Mouse (Mus musculus) hindbrain, embryonic 15.5 days (tissue): ENCODE measurements at regions not wholly inside any gene's neighbourhood (a gene's known extent, or its start where the extent isn't known, plus 50 kb on each side); places are given as distances from the start of the nearest gene placed in this dataset.

ENCODE experiments used
- ATAC-seq: fragments of 200-750 bp; cut with Nextera tagmentation; 2 replicates; pipeline ENCODE4 v1.8.0; 2017; ENCODE audit warnings: low read depth, moderate number of reproducible peaks, moderate TSS enrichment; ENCODE audit not compliant: low FRiP score
- H3K27ac ChIP-seq: fragments of 300-500 bp; sonication (generic); replicated peaks from 2 replicates; pipeline ENCODE4 v1.5.1; 2015; ENCODE audit warnings: mild to moderate bottlenecking, inconsistent platforms
- H3K27me3 ChIP-seq: fragments of 300-500 bp; sonication (generic); 2 replicates; pipeline ENCODE4 v1.6.1; 2015; ENCODE audit warnings: control low read depth, inconsistent platforms
- H3K36me3 ChIP-seq: fragments of 300-500 bp; sonication (generic); 2 replicates; pipeline ENCODE4 v1.6.1; 2015; ENCODE audit warnings: control low read depth, inconsistent platforms
- H3K4me1 ChIP-seq: fragments of 300-500 bp; sonication (generic); replicated peaks from 2 replicates; pipeline ENCODE4 v1.6.1; 2015; ENCODE audit warnings: control low read depth, inconsistent platforms
- H3K4me2 ChIP-seq: fragments of 300-500 bp; sonication (generic); 2 replicates; pipeline ENCODE4 v1.6.1; 2015; ENCODE audit warnings: moderate library complexity, mild to moderate bottlenecking, inconsistent platforms
- H3K4me3 ChIP-seq: fragments of 300-500 bp; sonication (generic); 2 replicates; pipeline ENCODE4 v1.5.1; 2015; ENCODE audit warnings: mild to moderate bottlenecking, inconsistent platforms
- H3K9ac ChIP-seq: fragments of 300-500 bp; sonication (generic); 2 replicates; pipeline ENCODE4 v1.6.1; 2015; ENCODE audit warnings: inconsistent platforms
- H3K9me3 ChIP-seq: fragments of 300-500 bp; sonication (generic); 2 replicates; pipeline ENCODE4 v1.6.1; 2016; ENCODE audit warnings: control low read depth, inconsistent platforms
- WGBS: fragments of 180-500 bp; shearing (Covaris S2); methylation state at CpG from one replicate; pipeline ENCODE4 v1.1.7; 2015; 5-methylcytosine and 5-hydroxymethylcytosine counted together

- Histone ChIP-seq H3K27me3 (no peaks in the 10 kb centered on the region), H3K4me2 (no peak overlapping the region), H3K9ac (no peak overlapping the region), H3K27ac (no peak overlapping the region), H3K4me1 (no peaks in the 10 kb centered on the region), H3K4me3 (no peak overlapping the region), H3K36me3 (no peaks in the 10 kb centered on the region), H3K9me3 (no peaks in the 10 kb centered on the region)
- no peak for ATAC-seq
- 93% methylated on average over 9 of the region's 9 CpGs for WGBS
These were observed 84.5 kb upstream of the Bmp2 start for GRCm38 (mm10) chr2:133467170-133468168.

- no peak overlapping the region for H3K4me2 ChIP-seq
- H3K9ac ChIP-seq: no peak overlapping the region
- no peak overlapping the region for H3K27ac ChIP-seq
- no peaks in the 10 kb centered on the region for H3K4me1 ChIP-seq
- no peak for ATAC-seq
- WGBS: 55% methylated on average over 5 of the region's 5 CpGs
- no peaks in the 10 kb centered on the region for H3K9me3 ChIP-seq
- no peaks in the 10 kb centered on the region for H3K36me3 ChIP-seq
- H3K27me3 ChIP-seq: no peaks in the 10 kb centered on the region
- no peak overlapping the region for H3K4me3 ChIP-seq
These were observed 78.8 kb upstream of the Bmp2 start for GRCm38 (mm10) chr2:133472966-133473744.

- H3K27me3 ChIP-seq: no peaks in the 10 kb centered on the region
- no peaks in the 10 kb centered on the region for H3K4me1 ChIP-seq
- WGBS: 67% methylated on average over 1 of the region's 1 CpGs
- H3K27ac ChIP-seq: no peak overlapping the region
- H3K36me3 ChIP-seq: no peaks in the 10 kb centered on the region
- no peak overlapping the region for H3K9ac ChIP-seq
- H3K9me3 ChIP-seq: no peaks in the 10 kb centered on the region
- H3K4me3 ChIP-seq: no peak overlapping the region
- ATAC-seq: no peak
- no peak overlapping the region for H3K4me2 ChIP-seq
These were observed 77.8 kb upstream of the Bmp2 start for GRCm38 (mm10) chr2:133474174-133474573.

DNA sequence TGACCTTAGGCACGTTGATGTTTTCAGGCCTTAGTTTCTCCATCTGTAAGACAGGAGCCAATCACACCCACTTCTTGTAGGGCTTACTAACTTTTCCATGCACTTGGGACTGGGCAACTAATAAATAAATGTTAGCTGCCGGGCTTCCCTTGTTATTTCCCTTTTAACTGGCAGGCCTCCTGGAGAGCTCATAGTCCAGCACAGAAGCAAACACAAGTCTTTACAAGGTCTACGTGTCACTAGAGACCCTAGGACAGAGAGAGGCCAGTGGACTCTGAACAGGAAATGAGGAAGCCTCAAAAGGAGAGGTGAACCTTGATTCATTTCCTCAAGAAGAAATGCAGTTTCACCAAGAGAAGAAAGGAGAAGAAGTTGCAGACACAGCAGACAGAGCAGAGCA is 71.1 kb upstream of the Bmp2 start:
- no peak for ATAC-seq
- Histone ChIP-seq H3K9ac (no peak overlapping the region), H3K9me3 (no peaks in the 10 kb centered on the region), H3K4me1 (no peaks in the 10 kb centered on the region), H3K4me3 (no peak overlapping the region), H3K27ac (no peak overlapping the region), H3K4me2 (no peak overlapping the region), H3K36me3 (no peaks in the 10 kb centered on the region), H3K27me3 (no peaks in the 10 kb centered on the region)
- 74% methylated on average over 3 of the region's 3 CpGs for WGBS

DNA sequence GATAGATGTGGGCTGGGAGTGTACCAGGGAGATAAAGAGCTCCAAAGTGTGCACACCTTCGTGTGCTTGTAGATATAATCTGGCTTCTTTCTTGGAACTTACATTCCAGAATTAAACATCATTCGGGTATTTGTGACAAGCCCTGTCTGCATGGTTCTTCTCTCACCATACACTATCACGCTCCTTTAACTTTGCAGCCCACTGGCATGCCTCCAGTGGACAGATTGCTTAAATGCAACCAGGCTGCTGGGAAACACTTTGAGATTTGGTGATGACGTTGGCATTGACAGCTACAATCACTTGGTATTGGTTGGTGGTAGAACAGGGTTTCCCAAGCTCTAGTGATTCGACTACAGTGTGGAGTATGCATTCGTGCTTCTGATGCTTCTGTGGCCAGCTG is 70.7 kb upstream of the Bmp2 start:
- no peaks in the 10 kb centered on the region for H3K27me3 ChIP-seq
- 92% methylated on average over 6 of the region's 6 CpGs for WGBS
- H3K4me1 ChIP-seq: no peaks in the 10 kb centered on the region

DNA sequence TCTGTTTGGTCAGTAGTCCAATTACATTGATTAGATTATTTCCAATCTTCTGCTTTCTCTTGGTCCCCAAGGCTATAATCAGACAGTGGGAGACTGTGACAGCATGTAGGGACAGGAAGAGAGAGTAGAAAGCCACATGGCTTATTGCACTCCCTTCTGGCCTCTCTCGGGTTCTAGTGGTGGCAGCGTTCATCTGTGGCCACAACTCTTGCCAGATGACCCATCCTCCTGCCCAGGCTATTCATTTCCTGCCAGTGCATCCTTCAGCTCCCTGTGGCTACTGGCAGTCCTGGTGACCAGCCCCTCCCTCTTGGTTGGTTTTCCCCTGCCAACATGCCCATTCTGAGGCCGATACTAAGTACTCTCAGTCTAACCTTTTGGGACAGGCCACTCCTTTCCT is 70.2 kb upstream of the Bmp2 start:
- Histone ChIP-seq H3K36me3 (no peaks in the 10 kb centered on the region), H3K9ac (no peak overlapping the region), H3K9me3 (no peaks in the 10 kb centered on the region), H3K4me3 (no peak overlapping the region), H3K27ac (no peak overlapping the region), H3K27me3 (no peaks in the 10 kb centered on the region), H3K4me1 (no peaks in the 10 kb centered on the region), H3K4me2 (no peak overlapping the region)
- no peak for ATAC-seq
- 92% methylated on average over 3 of the region's 3 CpGs for WGBS

More for the DNA sequence above, 70.7 kb upstream of the Bmp2 start:
- Histone ChIP-seq H3K9me3 (no peaks in the 10 kb centered on the region), H3K4me2 (no peak overlapping the region), H3K36me3 (no peaks in the 10 kb centered on the region), H3K9ac (no peak overlapping the region), H3K27ac (no peak overlapping the region), H3K4me3 (no peak overlapping the region)
- ATAC-seq: no peak

- H3K9ac ChIP-seq: no peak overlapping the region
- H3K27me3 ChIP-seq: no peaks in the 10 kb centered on the region
- no peak for ATAC-seq
- 87% methylated on average over 3 of the region's 3 CpGs for WGBS
- H3K36me3 ChIP-seq: no peaks in the 10 kb centered on the region
- no peak overlapping the region for H3K27ac ChIP-seq
- H3K4me2 ChIP-seq: no peak overlapping the region
- H3K4me1 ChIP-seq: no peaks in the 10 kb centered on the region
- H3K4me3 ChIP-seq: no peak overlapping the region
- no peaks in the 10 kb centered on the region for H3K9me3 ChIP-seq
These were observed 56.5 kb upstream of the Bmp2 start for GRCm38 (mm10) chr2:133495443-133495842.

- ATAC-seq: no peak
- no peak overlapping the region for H3K27ac ChIP-seq
- no peaks in the 10 kb centered on the region for H3K4me1 ChIP-seq
- no peak overlapping the region for H3K4me2 ChIP-seq
- H3K36me3 ChIP-seq: no peaks in the 10 kb centered on the region
- no peak overlapping the region for H3K4me3 ChIP-seq
- no peaks in the 10 kb centered on the region for H3K27me3 ChIP-seq
- H3K9ac ChIP-seq: no peak overlapping the region
- no peaks in the 10 kb centered on the region for H3K9me3 ChIP-seq
These were observed 55.6 kb upstream of the Bmp2 start for GRCm38 (mm10) chr2:133496389-133496788.

- H3K4me3 ChIP-seq: no peak overlapping the region
- no peaks in the 10 kb centered on the region for H3K9me3 ChIP-seq
- no peaks in the 10 kb centered on the region for H3K27me3 ChIP-seq
- no peak overlapping the region for H3K9ac ChIP-seq
- no peak overlapping the region for H3K4me2 ChIP-seq
- WGBS: 86% methylated on average over 4 of the region's 4 CpGs
- H3K4me1 ChIP-seq: no peaks in the 10 kb centered on the region
- H3K36me3 ChIP-seq: no peaks in the 10 kb centered on the region
- H3K27ac ChIP-seq: no peak overlapping the region
- ATAC-seq: no peak
These were observed 54.9 kb upstream of the Bmp2 start for GRCm38 (mm10) chr2:133497071-133497470.

DNA sequence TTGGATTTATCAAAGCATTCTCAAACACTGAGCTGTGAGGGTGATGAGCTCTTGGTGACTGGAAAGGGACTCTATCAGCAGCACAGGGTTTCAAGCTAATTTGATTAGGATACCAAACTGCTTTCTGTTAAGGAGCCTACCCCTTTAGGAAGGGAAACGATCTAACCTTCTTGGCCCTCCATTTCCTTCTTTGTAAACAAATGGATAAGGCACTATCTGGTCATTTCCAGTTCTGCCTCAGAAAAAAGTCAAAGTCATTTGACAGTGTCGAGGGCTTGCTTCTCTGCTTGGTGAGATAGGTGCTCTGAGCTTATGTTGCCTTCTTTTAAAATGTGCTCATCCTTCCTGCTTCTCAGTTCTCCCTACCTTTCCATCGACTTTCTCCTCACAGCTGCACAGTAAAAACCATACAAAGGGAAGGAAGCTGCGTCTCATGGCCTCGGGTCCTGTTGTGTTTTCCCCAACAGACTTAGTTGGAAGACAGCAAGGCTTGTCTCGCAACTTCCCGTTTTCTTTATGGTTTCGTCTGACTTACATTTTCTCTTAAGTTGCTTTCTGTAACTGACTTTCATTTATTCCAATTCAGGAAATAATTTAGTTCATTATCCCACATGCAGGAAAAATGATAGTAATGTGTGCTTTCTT is 54.3 kb upstream of the Bmp2 start:
- no peaks in the 10 kb centered on the region for H3K27me3 ChIP-seq
- H3K27ac ChIP-seq: no peak overlapping the region
- no peaks in the 10 kb centered on the region for H3K9me3 ChIP-seq
- ATAC-seq: no peak
- H3K36me3 ChIP-seq: no peaks in the 10 kb centered on the region
- no peaks in the 10 kb centered on the region for H3K4me1 ChIP-seq
- no peak overlapping the region for H3K4me2 ChIP-seq
- H3K9ac ChIP-seq: no peak overlapping the region
- no peak overlapping the region for H3K4me3 ChIP-seq
- 84% methylated on average over 8 of the region's 8 CpGs for WGBS

- 91% methylated on average over 2 of the region's 2 CpGs for WGBS
- no peaks in the 10 kb centered on the region for H3K4me1 ChIP-seq
- no peaks in the 10 kb centered on the region for H3K36me3 ChIP-seq
- H3K27me3 ChIP-seq: no peaks in the 10 kb centered on the region
- no peak overlapping the region for H3K4me2 ChIP-seq
- H3K9ac ChIP-seq: no peak overlapping the region
- no peaks in the 10 kb centered on the region for H3K9me3 ChIP-seq
- no peak overlapping the region for H3K27ac ChIP-seq
- ATAC-seq: no peak
- no peak overlapping the region for H3K4me3 ChIP-seq
These were observed 53.8 kb upstream of the Bmp2 start for GRCm38 (mm10) chr2:133498186-133498571.

- Histone ChIP-seq H3K9ac (no peak overlapping the region), H3K4me1 (no peaks in the 10 kb centered on the region), H3K4me3 (no peak overlapping the region), H3K27me3 (no peaks in the 10 kb centered on the region), H3K27ac (no peak overlapping the region), H3K9me3 (no peaks in the 10 kb centered on the region), H3K36me3 (no peaks in the 10 kb centered on the region), H3K4me2 (no peak overlapping the region)
- ATAC-seq: no peak
- WGBS: 77% methylated on average over 3 of the region's 3 CpGs
These were observed 53.2 kb upstream of the Bmp2 start for GRCm38 (mm10) chr2:133498717-133499143.
